Mouse (Mus musculus): ENCODE data around the gene Man1a2. TPM values are rescaled to one million over a fixed set of nuclear protein-coding genes. Genes with fewer than 3 reads are reported as not detected.

The Man1a2 gene
- polyA plus RNA-seq, 1 experiment from 2014 or later, result 39.1 TPM

DNA sequence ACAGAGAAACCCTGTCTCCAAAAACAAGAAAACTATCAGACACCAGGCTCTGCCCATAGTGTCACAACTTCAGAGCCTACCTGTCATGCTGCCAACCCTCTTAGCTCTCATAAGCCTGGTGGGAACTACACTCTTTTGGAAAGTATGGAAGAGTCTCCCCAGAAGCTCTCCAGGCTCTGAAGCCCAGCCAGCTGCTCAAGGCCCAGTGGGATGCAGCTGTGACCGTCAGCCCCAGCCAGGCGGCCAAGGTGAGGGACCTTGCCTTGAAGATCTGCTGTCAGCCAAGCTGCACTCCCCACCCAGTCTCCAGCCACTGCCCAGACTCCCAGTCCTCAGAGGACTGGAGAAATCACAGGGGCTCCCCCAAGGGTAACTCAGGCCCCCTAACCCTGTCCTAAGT is 5.1 kb downstream of the Man1a2 start:
- no peak for DNase-seq (ENCODE audit: extremely low spot score, low spot score)
- Histone ChIP-seq H3K27me3 (ENCODE audit: poor library complexity, severe bottlenecking) (no peaks in the 10 kb centered on the region), H3K36me3 (replicated peaks) (peaks cover 16% of the 10 kb centered on the region; the same call in 1 of the 2 replicates), H3K4me3 (no peak overlapping the region), H3K9me3 (no peaks in the 10 kb centered on the region), H3K4me1 (peaks cover 44% of the 10 kb centered on the region), H3K27ac (no peak overlapping the region)
- WGBS, result 77% methylated on average over 2 of the region's 2 CpGs

DNA sequence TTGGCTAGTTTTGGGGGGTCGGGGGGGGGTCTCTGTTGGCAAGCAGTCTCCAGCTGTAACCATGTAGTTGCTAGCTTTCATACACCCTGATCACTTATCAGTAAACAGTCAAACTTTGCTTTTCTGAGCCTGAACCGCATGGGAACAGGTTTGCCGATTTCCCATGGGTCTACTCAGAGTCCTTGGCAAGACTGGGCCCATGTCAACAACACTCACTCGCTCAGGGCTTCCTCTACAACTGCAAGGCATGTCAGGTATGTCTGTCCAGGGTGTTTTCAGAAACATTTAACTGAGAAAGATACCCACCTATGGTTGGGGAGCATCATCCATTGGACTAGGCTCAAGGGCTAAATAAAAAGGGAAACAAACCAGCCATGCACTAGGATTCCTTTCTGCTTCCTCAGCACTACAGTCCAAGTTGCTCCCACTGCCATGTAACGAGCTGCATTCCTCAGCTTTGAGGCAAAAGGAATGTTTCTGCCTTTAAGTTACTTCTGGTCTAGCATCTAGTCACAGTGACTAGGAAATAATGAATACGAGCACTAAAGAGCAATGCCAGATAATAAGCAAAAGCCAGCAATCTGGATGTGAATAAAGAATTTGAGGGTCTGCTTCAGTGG is 6.2 kb downstream of the Man1a2 start:
- H3K4me1 ChIP-seq, result peaks cover 41% of the 10 kb centered on the region
- no peaks in the 10 kb centered on the region for H3K27me3 ChIP-seq (ENCODE audit: poor library complexity, severe bottlenecking)
- 89% methylated on average over 6 of the region's 6 CpGs for WGBS
- no peak overlapping the region for H3K4me3 ChIP-seq
- peaks cover 16% of the 10 kb centered on the region; the same call in 1 of the 2 replicates for H3K36me3 ChIP-seq (replicated peaks)
- no peaks in the 10 kb centered on the region for H3K9me3 ChIP-seq
- DNase-seq (ENCODE audit: extremely low spot score, low spot score), result no peak
- H3K27ac ChIP-seq, result no peak overlapping the region

DNA sequence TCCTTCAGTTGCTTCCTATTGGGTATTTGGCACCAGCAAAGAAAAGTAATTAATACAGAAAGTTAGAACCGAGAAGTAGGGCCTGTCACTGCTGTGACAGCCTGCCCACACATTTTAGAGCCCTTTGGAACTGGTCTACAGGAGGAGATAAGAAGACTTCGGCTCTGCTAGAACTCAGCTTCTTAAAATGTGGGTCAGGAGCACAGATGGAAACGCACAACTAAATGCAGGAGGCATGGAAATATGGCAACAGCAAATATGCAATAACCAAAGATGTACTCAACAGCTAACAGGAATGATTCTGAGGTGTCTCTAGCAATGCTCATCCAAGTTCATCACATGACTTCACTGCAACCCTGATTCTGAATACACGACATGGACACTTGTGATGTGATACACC is 10.2 kb downstream of the Man1a2 start:
- H3K27me3 ChIP-seq (ENCODE audit: poor library complexity, severe bottlenecking), result no peaks in the 10 kb centered on the region
- DNase-seq (ENCODE audit: extremely low spot score, low spot score), result no peak
- H3K9me3 ChIP-seq, result no peaks in the 10 kb centered on the region
- H3K27ac ChIP-seq, result no peak overlapping the region
- peaks cover 7% of the 10 kb centered on the region for H3K4me1 ChIP-seq
- no peak overlapping the region for H3K4me3 ChIP-seq
- peaks cover 16% of the 10 kb centered on the region; the same call in 1 of the 2 replicates for H3K36me3 ChIP-seq (replicated peaks)
- 93% methylated on average over 4 of the region's 4 CpGs for WGBS

DNA sequence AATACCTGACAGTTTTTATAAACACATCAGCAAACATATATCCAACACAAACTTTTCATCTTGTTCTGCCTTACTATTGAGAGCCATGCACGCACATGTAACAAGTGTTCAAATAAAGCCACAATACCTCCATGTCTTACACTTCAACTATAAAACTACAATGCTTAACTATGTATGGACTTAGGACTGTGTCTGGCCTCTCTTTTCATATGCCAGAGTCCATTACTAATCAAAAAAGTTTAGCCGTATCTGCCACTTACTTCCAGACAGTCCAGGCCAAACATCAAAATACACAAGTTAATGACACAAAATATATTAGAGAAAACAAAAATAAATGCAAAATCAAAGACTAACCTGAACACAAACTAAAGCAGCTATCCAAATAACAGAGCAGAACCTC is 14.9 kb downstream of the Man1a2 start:
- DNase-seq (ENCODE audit: extremely low spot score, low spot score), result no peak
- WGBS, result 95% methylated on average over 2 of the region's 2 CpGs
- H3K27ac ChIP-seq, result no peak overlapping the region
- no peaks in the 10 kb centered on the region for H3K27me3 ChIP-seq (ENCODE audit: poor library complexity, severe bottlenecking)
- no peaks in the 10 kb centered on the region for H3K4me1 ChIP-seq
- H3K4me3 ChIP-seq, result no peak overlapping the region
- H3K9me3 ChIP-seq, result no peaks in the 10 kb centered on the region
- H3K36me3 ChIP-seq (replicated peaks), result no peaks in the 10 kb centered on the region

DNA sequence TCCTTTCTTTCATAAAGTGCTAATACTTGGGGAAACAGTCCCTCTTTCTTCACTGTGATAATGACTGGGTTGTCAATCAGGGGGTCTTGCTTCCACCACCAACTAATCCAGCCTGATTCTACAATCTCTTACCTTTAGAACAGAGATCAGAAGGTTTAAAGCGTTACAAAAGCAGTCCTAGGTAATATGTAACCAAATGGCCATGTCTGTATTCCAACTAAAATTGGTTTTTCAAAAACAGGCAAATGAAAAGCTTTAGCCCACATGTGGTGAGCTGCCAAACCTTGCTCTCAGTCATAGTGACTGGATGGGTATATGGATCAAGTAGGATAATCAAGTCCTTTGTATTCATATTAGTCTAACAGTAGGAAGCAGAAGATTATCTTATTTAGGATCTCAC is 32.0 kb downstream of the Man1a2 start:
- Histone ChIP-seq H3K9me3 (no peaks in the 10 kb centered on the region), H3K27me3 (ENCODE audit: poor library complexity, severe bottlenecking) (no peaks in the 10 kb centered on the region), H3K27ac (no peak overlapping the region), H3K4me3 (no peak overlapping the region), H3K4me1 (no peaks in the 10 kb centered on the region), H3K36me3 (replicated peaks) (peaks cover 45% of the 10 kb centered on the region)
- DNase-seq (ENCODE audit: extremely low spot score, low spot score), result no peak
- WGBS, result 88% methylated on average over 1 of the region's 1 CpGs

DNA sequence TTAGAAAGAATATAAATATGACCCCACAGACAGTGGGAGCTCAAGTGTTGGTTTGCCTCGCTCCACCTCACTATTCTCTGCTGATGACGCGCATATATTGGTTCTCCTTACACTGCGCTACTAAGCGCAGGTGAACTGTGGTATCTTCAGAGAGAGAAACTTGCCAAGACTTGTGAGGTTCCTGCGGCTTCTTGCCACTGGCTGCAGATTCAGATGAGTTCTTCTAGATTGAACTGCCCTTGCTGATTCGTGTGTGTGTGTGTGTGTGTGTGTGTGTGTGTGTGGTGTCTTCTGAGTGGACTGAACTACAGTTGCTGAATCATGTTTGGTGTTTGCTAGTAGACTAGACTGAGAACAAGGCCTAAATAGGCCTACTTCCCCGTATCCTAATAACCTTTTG is 43.7 kb downstream of the Man1a2 start:
- H3K27me3 ChIP-seq (ENCODE audit: poor library complexity, severe bottlenecking), result no peaks in the 10 kb centered on the region
- no peaks in the 10 kb centered on the region for H3K9me3 ChIP-seq
- no peak for DNase-seq (ENCODE audit: extremely low spot score, low spot score)
- H3K4me1 ChIP-seq, result no peaks in the 10 kb centered on the region
- H3K27ac ChIP-seq, result no peak overlapping the region
- WGBS, result 95% methylated on average over 8 of the region's 8 CpGs
- no peak overlapping the region for H3K4me3 ChIP-seq
- peaks cover 28% of the 10 kb centered on the region for H3K36me3 ChIP-seq (replicated peaks)

DNA sequence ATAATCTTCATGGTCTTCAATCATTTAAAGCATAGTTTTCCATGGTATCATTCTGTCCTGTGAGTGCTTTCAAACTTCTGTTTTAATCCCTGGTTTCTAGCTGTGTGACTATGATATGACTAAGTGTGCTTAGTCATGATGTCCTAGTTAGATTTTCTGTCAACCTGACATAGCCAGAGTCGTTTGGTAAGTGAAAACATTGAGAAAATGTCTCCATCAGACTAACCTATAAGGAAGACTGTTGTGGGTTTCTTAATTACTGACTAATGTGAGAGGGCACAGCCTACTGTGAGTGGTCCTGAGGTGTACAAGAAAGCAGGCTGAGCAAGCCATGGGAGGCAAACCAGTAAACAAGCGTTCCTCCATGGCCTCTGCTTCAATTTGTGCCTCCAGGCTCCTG is 49.0 kb downstream of the Man1a2 start:
- Histone ChIP-seq H3K36me3 (replicated peaks) (peaks cover 6% of the 10 kb centered on the region), H3K9me3 (no peaks in the 10 kb centered on the region), H3K4me1 (no peaks in the 10 kb centered on the region), H3K27me3 (ENCODE audit: poor library complexity, severe bottlenecking) (no peaks in the 10 kb centered on the region), H3K27ac (no peak overlapping the region), H3K4me3 (no peak overlapping the region)
- 86% methylated on average over 2 of the region's 2 CpGs for WGBS
- no peak for DNase-seq (ENCODE audit: extremely low spot score, low spot score)

DNA sequence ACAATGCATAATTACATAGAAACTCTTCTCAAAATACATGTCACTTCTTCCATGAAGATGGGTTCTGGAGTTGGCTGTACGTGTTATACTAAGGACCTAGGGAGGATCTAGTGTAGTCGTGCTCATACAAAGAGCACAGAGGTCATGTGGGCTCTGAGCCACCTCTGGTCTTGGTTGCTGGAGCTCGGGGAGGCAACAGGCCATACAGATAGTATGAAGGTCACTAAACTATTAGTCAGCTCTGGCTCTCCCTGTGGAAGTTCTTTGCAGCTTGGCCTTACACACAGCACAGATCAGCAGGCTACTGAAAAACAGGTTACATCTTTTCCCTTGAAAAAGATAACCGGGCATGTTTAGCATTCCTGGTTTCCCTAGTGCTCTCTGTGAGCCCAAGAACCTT is 50.5 kb downstream of the Man1a2 start:
- H3K4me1 ChIP-seq, result no peaks in the 10 kb centered on the region
- H3K9me3 ChIP-seq, result no peaks in the 10 kb centered on the region
- no peaks in the 10 kb centered on the region for H3K27me3 ChIP-seq (ENCODE audit: poor library complexity, severe bottlenecking)
- no peak overlapping the region for H3K27ac ChIP-seq
- WGBS, result 92% methylated on average over 4 of the region's 4 CpGs
- DNase-seq (ENCODE audit: extremely low spot score, low spot score), result no peak
- H3K4me3 ChIP-seq, result no peak overlapping the region
- H3K36me3 ChIP-seq (replicated peaks), result peaks cover 3% of the 10 kb centered on the region

DNA sequence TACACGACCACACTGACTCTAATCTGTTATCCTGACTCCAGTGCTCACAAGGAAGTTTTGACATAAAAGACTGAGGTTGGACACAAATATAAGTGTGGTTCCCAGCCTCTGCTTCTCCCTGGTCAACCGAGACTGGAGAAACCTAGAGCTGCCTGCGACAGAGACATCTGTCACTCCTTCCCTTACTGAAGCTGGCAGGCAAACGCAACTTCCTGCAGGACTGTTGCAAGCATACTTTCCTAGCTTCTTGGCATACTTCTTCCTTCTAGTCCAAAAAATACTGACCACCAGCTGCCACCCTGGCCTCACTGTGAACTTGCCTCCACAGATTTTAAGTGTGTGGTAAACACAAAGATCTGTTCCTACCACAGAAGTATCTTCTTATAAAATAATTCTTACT is 66.8 kb downstream of the Man1a2 start:
- Histone ChIP-seq H3K9me3 (no peaks in the 10 kb centered on the region), H3K36me3 (replicated peaks) (peaks cover 3% of the 10 kb centered on the region; the same call in 1 of the 2 replicates), H3K4me1 (no peaks in the 10 kb centered on the region), H3K27me3 (ENCODE audit: poor library complexity, severe bottlenecking) (no peaks in the 10 kb centered on the region), H3K27ac (no peak overlapping the region), H3K4me3 (no peak overlapping the region)
- no peak for DNase-seq (ENCODE audit: extremely low spot score, low spot score)
- WGBS, result 89% methylated on average over 4 of the region's 4 CpGs

DNA sequence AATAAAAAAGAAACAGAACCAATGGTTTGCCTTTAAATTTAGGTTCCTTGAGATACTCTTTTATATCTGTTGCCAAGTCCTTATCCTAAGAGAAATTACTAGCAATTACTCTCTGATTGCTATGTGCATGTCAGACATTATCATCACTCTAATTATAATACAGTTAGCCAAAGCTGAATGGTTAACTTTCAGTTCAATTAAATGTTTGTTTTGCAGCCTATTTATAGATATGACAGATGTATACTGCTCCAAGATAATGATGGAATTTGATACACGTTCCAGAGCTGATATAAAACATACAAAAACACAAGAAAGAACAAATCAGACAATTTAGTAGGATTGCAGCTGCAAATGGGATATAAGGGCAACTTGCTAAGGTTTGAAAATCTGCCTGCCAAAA is 74.4 kb downstream of the Man1a2 start:
- no peak for DNase-seq (ENCODE audit: extremely low spot score, low spot score)
- WGBS, result 88% methylated on average over 1 of the region's 1 CpGs
- Histone ChIP-seq H3K27ac (no peak overlapping the region), H3K9me3 (no peaks in the 10 kb centered on the region), H3K4me1 (no peaks in the 10 kb centered on the region), H3K4me3 (no peak overlapping the region), H3K36me3 (replicated peaks) (peaks cover 5% of the 10 kb centered on the region; the same call in 1 of the 2 replicates), H3K27me3 (ENCODE audit: poor library complexity, severe bottlenecking) (no peaks in the 10 kb centered on the region)

DNA sequence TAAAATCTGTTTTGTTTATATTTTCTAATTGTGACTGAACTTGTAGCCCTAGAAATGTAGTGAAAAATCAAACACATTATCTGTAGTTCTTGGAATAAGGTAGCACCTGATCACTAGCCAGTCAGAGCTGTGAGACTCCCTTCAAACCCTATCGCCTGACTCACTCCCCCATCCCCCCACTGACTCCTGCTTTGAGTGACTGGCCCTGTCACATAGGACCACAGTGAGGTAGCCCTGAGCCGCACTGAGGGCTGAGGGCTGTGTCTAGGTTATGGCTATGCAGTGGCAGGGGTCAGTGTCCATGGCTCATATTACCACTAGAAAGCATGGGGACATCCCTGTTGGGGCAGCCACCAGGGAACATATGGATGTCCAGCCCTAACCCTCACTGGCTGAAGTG is 80.8 kb downstream of the Man1a2 start:
- no peaks in the 10 kb centered on the region for H3K4me1 ChIP-seq
- no peaks in the 10 kb centered on the region for H3K27me3 ChIP-seq (ENCODE audit: poor library complexity, severe bottlenecking)
- H3K36me3 ChIP-seq (replicated peaks), result peaks cover 25% of the 10 kb centered on the region
- H3K9me3 ChIP-seq, result no peaks in the 10 kb centered on the region
- no peak overlapping the region for H3K4me3 ChIP-seq
- H3K27ac ChIP-seq, result no peak overlapping the region
- DNase-seq (ENCODE audit: extremely low spot score, low spot score), result no peak
- WGBS, result 92% methylated on average over 2 of the region's 2 CpGs

DNA sequence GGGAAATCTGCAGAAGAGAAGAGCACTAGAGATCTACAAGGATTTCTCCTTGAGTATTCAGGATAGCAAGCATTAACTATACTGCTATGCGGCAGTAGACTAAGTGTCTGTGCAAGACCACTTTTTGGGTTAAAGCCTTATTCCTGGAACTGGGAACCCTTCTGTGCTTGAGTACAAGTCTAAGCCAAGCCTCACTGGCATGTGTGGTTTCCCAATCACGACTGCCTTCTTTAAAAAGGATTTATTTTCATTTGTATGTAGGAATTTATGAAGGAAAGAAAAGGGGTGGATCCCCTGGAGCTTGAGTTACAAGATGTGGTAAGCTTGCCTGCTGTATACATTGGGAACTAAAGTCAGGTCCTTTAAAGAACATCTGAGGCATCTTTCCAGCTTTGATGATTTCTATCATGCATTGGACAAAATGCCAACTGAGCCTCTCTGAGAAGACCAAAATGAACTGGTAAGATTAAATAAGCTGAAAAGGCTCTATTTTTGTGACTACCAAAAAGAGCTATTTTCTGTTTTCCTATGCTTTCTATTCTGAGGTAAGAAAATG is 86.0 kb downstream of the Man1a2 start:
- WGBS, result 89% methylated on average over 2 of the region's 2 CpGs
- no peak for DNase-seq (ENCODE audit: extremely low spot score, low spot score)

DNA sequence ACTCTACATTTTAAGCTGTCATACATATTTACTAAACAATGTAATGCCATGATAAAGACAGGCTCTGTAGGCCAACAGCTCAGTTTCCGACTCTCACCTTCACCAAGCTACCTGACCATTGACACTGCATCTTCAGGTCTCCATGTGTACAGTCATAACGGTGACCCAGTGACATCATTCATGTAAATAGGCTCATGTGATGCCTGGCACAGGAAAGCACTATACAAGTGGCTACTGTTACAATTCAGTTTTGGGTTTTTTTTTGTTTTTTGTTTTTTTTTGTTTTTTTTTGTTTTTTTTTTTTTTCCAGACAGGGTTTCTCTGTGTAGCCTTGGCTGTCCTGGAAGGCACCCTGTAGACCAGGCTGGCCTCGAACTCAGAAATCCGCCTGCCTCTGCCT is 94.2 kb downstream of the Man1a2 start:
- H3K4me1 ChIP-seq, result no peaks in the 10 kb centered on the region

More for the DNA sequence above, 86.0 kb downstream of the Man1a2 start:
- Histone ChIP-seq H3K36me3 (replicated peaks) (peaks cover 15% of the 10 kb centered on the region; the same call in 1 of the 2 replicates), H3K27me3 (ENCODE audit: poor library complexity, severe bottlenecking) (no peaks in the 10 kb centered on the region), H3K4me1 (no peaks in the 10 kb centered on the region), H3K27ac (no peak overlapping the region), H3K4me3 (no peak overlapping the region), H3K9me3 (no peaks in the 10 kb centered on the region)

More for the DNA sequence above, 94.2 kb downstream of the Man1a2 start:
- Histone ChIP-seq H3K4me3 (no peak overlapping the region), H3K9me3 (0 out of 2 replicates have a peak, but pooled peaks cover 2% of the 10 kb centered on the region), H3K36me3 (replicated peaks) (peaks cover 12% of the 10 kb centered on the region), H3K27me3 (ENCODE audit: poor library complexity, severe bottlenecking) (no peaks in the 10 kb centered on the region), H3K27ac (no peak overlapping the region)
- no peak for DNase-seq (ENCODE audit: extremely low spot score, low spot score)
- 94% methylated on average over 4 of the region's 4 CpGs for WGBS
